In genomic region chr7:25844885-25845284, GRCm38 (mm10) we compare ENCODE assay signal across 31 mouse cellular contexts. TPM values are rescaled to one million over a fixed set of nuclear protein-coding genes. Genes with fewer than 3 reads are reported as not detected.
DNase-seq lines count a peak whose midpoint lies in the region; ATAC-seq lines count a peak whose summit lies in the region.
"Had no signal": no experiment of that assay in that cellular context is flagged by ENCODE, and none has a peak within 500 bp of the region (broad histone marks: within the 10 kb centered on the region; RNA-seq: fewer than 3 reads in every experiment).

No protein-coding gene starts in this region.

- DNase-seq in lung, adult 18-20 months, result peak; percentile 74 to 77
- peak; percentile 77 for DNase-seq in lung, postnatal 36 days
- DNase-seq in urinary bladder, postnatal 25 days (ENCODE audit: low spot score), result no peak
- no peak for DNase-seq in gastrocnemius, adult 18-20 months (ENCODE audit: low spot score)
- DNase-seq in adrenal gland, postnatal 4 days (ENCODE audit: low spot score in 2 of 2), result no peak
- DNase-seq: adrenal gland, postnatal 10 days; cerebellum, adult 11 months; cerebellum, adult 9-10 months; forebrain, postnatal 0 days; gastrocnemius, postnatal 10 days; kidney, adult 9 months; kidney, postnatal 25 days; right cerebral cortex, adult 18-20 months; thymus, postnatal 14 days had no signal

- H3K4me1 ChIP-seq in lung, embryonic 16.5 days (replicated peaks; ENCODE audit: control insufficient read depth, insufficient read depth, low read length), result peaks cover 12% of the 10 kb centered on the region
- H3K4me1 ChIP-seq in stomach, embryonic 16.5 days (ENCODE audit: control insufficient read depth, insufficient read depth, low read length), result peaks cover 7% of the 10 kb centered on the region
- H3K4me1 ChIP-seq: embryonic facial prominence, embryonic 13.5 days; forebrain, embryonic 10.5 days; limb, embryonic 13.5 days had no signal

- WGBS in lung, embryonic 16.5 days, result 30% methylated on average over 3 of the region's 3 CpGs
- 39% methylated on average over 3 of the region's 3 CpGs for WGBS in stomach, embryonic 16.5 days

- no peaks in the 10 kb centered on the region for H3K36me3 ChIP-seq in lung, embryonic 16.5 days (ENCODE audit: control insufficient read depth, insufficient read depth, low read length)
- H3K36me3 ChIP-seq in stomach, embryonic 16.5 days (ENCODE audit: control insufficient read depth, insufficient read depth, low read length), result no peaks in the 10 kb centered on the region
- H3K36me3 ChIP-seq: embryonic facial prominence, embryonic 13.5 days; forebrain, embryonic 10.5 days; G1E; limb, embryonic 13.5 days had no signal

- no peak overlapping the region for H3K9ac ChIP-seq in lung, embryonic 16.5 days (ENCODE audit: low read length)
- H3K9ac ChIP-seq in stomach, embryonic 16.5 days (ENCODE audit: low read length), result no peak overlapping the region
- H3K9ac ChIP-seq: embryonic facial prominence, embryonic 13.5 days; forebrain, postnatal 0 days; limb, embryonic 13.5 days had no signal

- H3K27me3 ChIP-seq in lung, embryonic 16.5 days (ENCODE audit: control insufficient read depth, insufficient read depth, low read depth, low read length), result no peaks in the 10 kb centered on the region; the same call in 1 of the 2 replicates
- H3K27me3 ChIP-seq in stomach, embryonic 16.5 days (ENCODE audit: control insufficient read depth, insufficient read depth, low read length), result no peaks in the 10 kb centered on the region
- H3K27me3 ChIP-seq: embryonic facial prominence, embryonic 13.5 days; limb, embryonic 13.5 days; Patski had no signal

- no peak overlapping the region for H3K4me3 ChIP-seq in lung, embryonic 16.5 days (ENCODE audit: low read length)
- H3K4me3 ChIP-seq in stomach, embryonic 16.5 days (replicated peaks; ENCODE audit: low read length), result no peak overlapping the region
- H3K4me3 ChIP-seq: embryonic facial prominence, embryonic 13.5 days; forebrain, embryonic 10.5 days; limb, embryonic 13.5 days had no signal

- H3K9me3 ChIP-seq in lung, embryonic 16.5 days (ENCODE audit: control insufficient read depth, low read length), result no peaks in the 10 kb centered on the region
- no peaks in the 10 kb centered on the region for H3K9me3 ChIP-seq in stomach, embryonic 16.5 days (replicated peaks; ENCODE audit: control insufficient read depth, low read length)
- H3K9me3 ChIP-seq: embryonic facial prominence, embryonic 13.5 days; forebrain, embryonic 10.5 days; G1E; limb, embryonic 13.5 days had no signal

- no peak overlapping the region for H3K4me2 ChIP-seq in lung, embryonic 16.5 days (ENCODE audit: low read depth, low read length)
- no peak overlapping the region for H3K4me2 ChIP-seq in stomach, embryonic 16.5 days (ENCODE audit: low read depth, low read length)
- H3K4me2 ChIP-seq: embryonic facial prominence, embryonic 13.5 days; limb, embryonic 13.5 days; liver, embryonic 11.5 days; midbrain, embryonic 11.5 days had no signal

- ATAC-seq in lung, embryonic 16.5 days (ENCODE audit: low read depth), result peak; percentile 84
- peak; percentile 69; the same call in 1 of the 2 replicates for ATAC-seq in stomach, embryonic 16.5 days (ENCODE audit: insufficient read depth, low FRiP score)
- ATAC-seq: forebrain, postnatal 0 days; intestine, embryonic 16.5 days; midbrain, embryonic 16.5 days; Patski had no signal

- peak overlapping the region; percentile 71 for H3K27ac ChIP-seq in lung, embryonic 16.5 days (ENCODE audit: low read length)
- H3K27ac ChIP-seq in stomach, embryonic 16.5 days (ENCODE audit: low read length), result peak overlapping the region; percentile 86
- H3K27ac ChIP-seq: embryonic facial prominence, embryonic 13.5 days; forebrain, embryonic 10.5 days; limb, embryonic 13.5 days had no signal

RNA-seq across cellular contexts. Expression of gene Cyp2s1, which starts 28.2 kb away (rescaled TPM):
- 18.9 and 21.0 TPM in 2 replicates for polyA plus RNA-seq in lung, embryonic 16.5 days (2015; fragmentation: Nextera tagmentation; extraction: Ambion mirVana)
- polyA plus RNA-seq in stomach, embryonic 16.5 days (2015; fragmentation: Nextera tagmentation; extraction: Ambion mirVana), result 53.1 and 74.9 TPM in 2 replicates
- total RNA-seq in gastrocnemius, adult 18-20 months (2021), result under 1 TPM; 0.16 to 0.28 TPM
- 1 to 10 TPM; 4.8 to 7.7 TPM for total RNA-seq in adrenal gland, postnatal 4 days (2021)
- total RNA-seq: megakaryocyte, adult 5-6 weeks had no signal
- polyA plus RNA-seq: G1E had no signal

RNA-seq across cellular contexts. Expression of gene Cyp2b10, which starts 52.5 kb away (rescaled TPM):
- 0.60 and 1.4 TPM in 2 replicates for polyA plus RNA-seq in lung, embryonic 16.5 days (2015; fragmentation: Nextera tagmentation; extraction: Ambion mirVana)
- 0.19 and 0.35 TPM in 2 replicates for polyA plus RNA-seq in stomach, embryonic 16.5 days (2015; fragmentation: Nextera tagmentation; extraction: Ambion mirVana)
- not detected for total RNA-seq in gastrocnemius, adult 18-20 months (2021)
- 1 to 10 TPM in 1 of 2 experiments, under 1 TPM in 1; 0.14 to 1.2 TPM for total RNA-seq in adrenal gland, postnatal 4 days (2021)
- total RNA-seq: common myeloid progenitor, adult 5-6 weeks; forebrain, postnatal 0 days; G1E; gastrocnemius, postnatal 10 days; layer of hippocampus, postnatal 14 days; megakaryocyte, adult 5-6 weeks had no signal
- polyA plus RNA-seq: embryonic facial prominence, embryonic 13.5 days; forebrain, embryonic 10.5 days; forebrain, postnatal 0 days; G1E; heart, embryonic 14.5 days; hindbrain, embryonic 11.5 days; intestine, embryonic 16.5 days; limb, embryonic 13.5 days; liver, embryonic 11.5 days; midbrain, embryonic 11.5 days; midbrain, embryonic 16.5 days; neural tube, embryonic 11.5 days; Patski had no signal

RNA-seq across cellular contexts. Expression of gene Axl, which starts 56.4 kb away (rescaled TPM):
- 53.6 and 55.1 TPM in 2 replicates for polyA plus RNA-seq in lung, embryonic 16.5 days (2015; fragmentation: Nextera tagmentation; extraction: Ambion mirVana)
- 80.8 and 85.1 TPM in 2 replicates for polyA plus RNA-seq in stomach, embryonic 16.5 days (2015; fragmentation: Nextera tagmentation; extraction: Ambion mirVana)
- 10 to 100 TPM; 27.6 to 42.7 TPM for total RNA-seq in gastrocnemius, adult 18-20 months (2021)
- total RNA-seq in adrenal gland, postnatal 4 days (2021), result 100 to 1,000 TPM; 100 to 102 TPM
- polyA plus RNA-seq: G1E had no signal

Comparison
In these comparisons a context has a peak if more than half of its experiments do, and no peak if none do; other contexts are left out.
1. DNase-seq: peak in lung, adult 18-20 months (2 of 2) and lung, postnatal 36 days (single experiment); none in urinary bladder, postnatal 25 days (single experiment), gastrocnemius, adult 18-20 months (single experiment) and adrenal gland, postnatal 4 days (0 of 2).
2. RNA of gene Cyp2s1, which starts 28.2 kb away (total RNA-seq): 4.8 to 7.7 TPM in adrenal gland, postnatal 4 days; 0.16 to 0.28 TPM in gastrocnemius, adult 18-20 months; every median in the first group is over 4 times any median in the second.